Mouse (Mus musculus): Measurements from ENCODE around the gene Hoxd13. TPM values are rescaled to one million over a fixed set of nuclear protein-coding genes. Genes with fewer than 3 reads are reported as not detected.

Hoxd13 gene
- polyA plus RNA-seq, 1 experiment from 2014 or later: 0.08 TPM

DNA sequence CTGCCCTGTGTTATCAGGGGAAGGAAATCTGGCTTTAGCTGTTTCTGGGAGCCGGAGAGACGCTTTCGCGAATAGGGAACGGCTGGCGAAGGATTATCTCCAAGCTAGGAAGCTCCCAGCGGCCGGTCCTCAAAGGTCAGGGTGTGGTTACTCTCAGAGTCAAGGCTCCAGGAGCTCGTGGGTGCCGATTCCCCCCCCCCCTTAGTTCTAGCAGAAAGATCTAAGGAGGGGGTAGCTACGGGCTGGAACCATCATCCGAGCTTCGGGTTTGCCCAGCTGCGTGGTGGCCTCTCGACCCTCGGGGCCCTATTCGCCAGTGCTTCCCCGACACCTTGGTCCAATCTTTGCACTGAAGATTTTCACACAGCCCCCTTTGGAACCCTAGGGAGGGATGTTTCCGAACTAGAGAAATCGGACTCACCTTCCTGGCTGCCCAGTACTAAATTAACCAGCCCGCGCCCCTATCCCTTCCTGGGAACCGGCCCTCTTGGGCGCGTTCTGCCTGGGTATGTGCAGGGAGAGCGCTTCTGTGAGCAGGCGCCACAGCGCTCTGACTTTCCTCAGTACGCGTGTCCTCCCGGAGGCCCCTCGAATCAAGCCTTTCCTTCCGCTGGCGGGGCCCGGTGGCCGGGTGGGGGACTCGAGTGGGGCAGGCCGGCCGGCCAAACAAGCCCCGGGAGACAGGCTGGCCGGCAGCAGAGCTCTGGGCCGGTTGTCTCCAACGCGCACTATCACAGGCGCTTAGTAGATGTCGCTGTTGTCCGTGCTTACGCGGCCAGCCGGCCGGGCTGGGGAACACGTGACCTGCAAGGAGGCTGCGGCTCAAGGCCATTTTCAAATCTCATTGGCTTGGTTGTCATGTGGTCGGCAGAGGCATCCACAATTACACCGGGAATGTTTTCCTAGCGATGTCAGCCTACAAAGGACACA, 23.2 kb downstream of the Hoxd13 start, which contains the start of gene Hoxd10:
Hoxd10 (plus strand) TSS at position 903 of the 930 bp plus-strand sequence.
- Histone ChIP-seq H3K9ac (no peak within 1 kb of the TSS), H3K4me2 (replicated peaks) (no peak within 1 kb of the TSS), H3K27ac (no peak within 1 kb of the TSS), H3K9me3 (ENCODE audit: control insufficient read depth, low read length) (peaks cover 3% of the 10 kb centered on the region; the same call in 1 of the 2 replicates), H3K4me1 (replicated peaks; ENCODE audit: control insufficient read depth, insufficient read depth, low read length) (0 out of 2 replicates have a peak, but pooled peaks cover 5% of the 10 kb centered on the region), H3K4me3 (replicated peaks; ENCODE audit: low read length) (no peak within 1 kb of the TSS), H3K36me3 (replicated peaks; ENCODE audit: control insufficient read depth, insufficient read depth) (no peaks in the 10 kb centered on the region), H3K27me3 (ENCODE audit: control insufficient read depth, insufficient read depth, low read length) (peaks cover 99% of the 10 kb centered on the region)
- DNase-seq (ENCODE audit: low spot score) (no peak), ATAC-seq (ENCODE audit: low FRiP score) (no peak)
- WGBS: 1% methylated on average over 56 of the region's 56 CpGs

DNA sequence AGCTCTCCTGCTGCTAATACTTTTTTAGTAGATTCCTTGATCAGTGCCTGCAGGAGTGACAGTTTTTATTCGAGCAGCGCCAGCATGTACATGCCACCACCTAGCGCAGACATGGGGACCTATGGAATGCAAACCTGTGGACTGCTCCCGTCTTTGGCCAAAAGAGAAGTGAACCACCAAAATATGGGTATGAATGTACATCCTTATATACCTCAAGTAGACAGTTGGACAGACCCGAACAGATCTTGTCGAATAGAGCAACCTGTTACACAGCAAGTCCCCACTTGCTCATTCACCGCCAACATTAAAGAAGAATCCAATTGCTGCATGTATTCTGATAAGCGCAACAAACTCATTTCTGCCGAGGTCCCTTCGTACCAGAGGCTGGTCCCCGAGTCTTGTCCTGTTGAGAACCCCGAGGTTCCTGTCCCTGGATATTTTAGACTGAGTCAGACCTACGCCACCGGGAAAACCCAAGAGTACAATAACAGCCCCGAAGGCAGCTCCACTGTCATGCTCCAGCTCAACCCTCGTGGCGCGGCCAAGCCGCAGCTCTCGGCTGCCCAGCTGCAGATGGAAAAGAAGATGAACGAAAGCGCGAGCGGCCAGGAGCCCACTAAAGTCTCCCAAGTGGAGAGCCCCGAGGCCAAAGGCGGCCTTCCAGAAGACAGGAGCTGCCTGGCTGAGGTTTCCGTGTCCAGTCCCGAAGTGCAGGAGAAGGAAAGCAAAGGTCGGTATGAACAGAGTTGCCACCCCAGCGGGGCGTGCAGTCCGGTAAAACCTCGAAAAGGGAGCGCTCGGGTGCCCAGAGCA, 24.1 kb downstream of the Hoxd13 start:
- Histone ChIP-seq H3K4me1 (replicated peaks; ENCODE audit: control insufficient read depth, insufficient read depth, low read length) (0 out of 2 replicates have a peak, but pooled peaks cover 5% of the 10 kb centered on the region), H3K4me2 (replicated peaks) (no peak overlapping the region), H3K27me3 (ENCODE audit: control insufficient read depth, insufficient read depth, low read length) (peaks cover 99% of the 10 kb centered on the region), H3K4me3 (replicated peaks; ENCODE audit: low read length) (no peak overlapping the region), H3K9me3 (ENCODE audit: control insufficient read depth, low read length) (peaks cover 3% of the 10 kb centered on the region; the same call in 1 of the 2 replicates), H3K9ac (no peak overlapping the region), H3K36me3 (replicated peaks; ENCODE audit: control insufficient read depth, insufficient read depth) (no peaks in the 10 kb centered on the region), H3K27ac (no peak overlapping the region)
- 4% methylated on average over 35 of the region's 35 CpGs for WGBS
- ATAC-seq (ENCODE audit: low FRiP score): no peak
- DNase-seq (ENCODE audit: low spot score): no peak

DNA sequence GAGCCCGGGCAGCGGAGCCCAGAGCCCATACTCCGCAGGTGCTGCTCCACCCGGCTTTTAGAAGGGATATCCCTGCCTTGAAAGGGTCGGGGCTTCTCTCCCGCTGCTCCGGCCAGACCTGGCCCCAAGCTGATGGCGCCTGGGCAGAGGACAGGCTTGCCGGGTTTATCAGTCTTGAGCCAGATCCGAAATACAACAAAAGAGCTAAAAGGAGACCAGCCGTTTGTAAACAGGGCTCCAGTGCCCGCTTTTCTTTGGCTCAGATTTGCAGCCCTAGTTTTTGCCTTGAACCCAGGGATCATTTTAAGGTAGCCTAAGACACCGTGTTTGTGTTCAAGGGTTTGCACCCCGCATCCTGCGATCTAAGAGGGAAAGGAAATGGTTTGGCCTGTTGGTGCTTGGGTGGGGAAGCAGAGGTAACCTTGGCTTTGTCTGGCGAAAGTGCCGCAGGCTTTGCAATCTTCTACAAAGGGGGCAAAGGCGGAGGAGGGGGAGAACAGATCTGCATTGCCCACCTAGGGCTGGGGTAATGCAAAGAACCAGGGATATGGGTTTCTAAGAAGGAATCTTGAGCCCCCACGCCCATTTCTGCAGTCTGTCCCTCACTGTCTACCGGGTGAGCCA, 24.8 kb downstream of the Hoxd13 start:
- WGBS: 2% methylated on average over 20 of the region's 20 CpGs
- H3K9ac ChIP-seq: no peak overlapping the region
- H3K27me3 ChIP-seq (ENCODE audit: control insufficient read depth, insufficient read depth, low read length): peaks cover 99% of the 10 kb centered on the region
- H3K27ac ChIP-seq: no peak overlapping the region
- H3K36me3 ChIP-seq (replicated peaks; ENCODE audit: control insufficient read depth, insufficient read depth): no peaks in the 10 kb centered on the region
- no peak for ATAC-seq (ENCODE audit: low FRiP score)
- H3K4me1 ChIP-seq (replicated peaks; ENCODE audit: control insufficient read depth, insufficient read depth, low read length): 0 out of 2 replicates have a peak, but pooled peaks cover 8% of the 10 kb centered on the region
- DNase-seq (ENCODE audit: low spot score): no peak
- no peak overlapping the region for H3K4me3 ChIP-seq (replicated peaks; ENCODE audit: low read length)
- H3K4me2 ChIP-seq (replicated peaks): no peak overlapping the region
- H3K9me3 ChIP-seq (ENCODE audit: control insufficient read depth, low read length): peaks cover 3% of the 10 kb centered on the region; the same call in 1 of the 2 replicates

DNA sequence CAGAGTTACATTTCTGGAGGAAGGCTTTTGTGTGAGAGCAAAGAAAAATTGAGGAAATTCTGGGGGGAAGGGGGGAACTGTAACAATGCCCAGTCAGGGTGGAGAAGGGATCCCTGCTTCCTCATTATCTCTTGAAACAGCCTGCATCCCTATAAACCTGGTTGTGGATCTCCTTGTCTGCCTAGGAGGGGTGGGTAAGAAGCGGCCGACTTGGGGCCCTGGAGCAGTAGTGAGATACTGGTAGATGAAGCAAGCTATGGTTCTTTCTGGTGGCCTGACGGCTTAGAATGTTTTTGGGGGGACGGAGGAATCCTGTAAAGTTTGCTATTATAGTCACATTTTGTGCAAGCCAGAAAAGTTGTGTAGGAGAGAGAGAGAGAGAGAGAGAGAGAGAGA, 25.3 kb downstream of the Hoxd13 start:
- 0 out of 2 replicates have a peak, but pooled peaks cover 10% of the 10 kb centered on the region for H3K4me1 ChIP-seq (replicated peaks; ENCODE audit: control insufficient read depth, insufficient read depth, low read length)

DNA sequence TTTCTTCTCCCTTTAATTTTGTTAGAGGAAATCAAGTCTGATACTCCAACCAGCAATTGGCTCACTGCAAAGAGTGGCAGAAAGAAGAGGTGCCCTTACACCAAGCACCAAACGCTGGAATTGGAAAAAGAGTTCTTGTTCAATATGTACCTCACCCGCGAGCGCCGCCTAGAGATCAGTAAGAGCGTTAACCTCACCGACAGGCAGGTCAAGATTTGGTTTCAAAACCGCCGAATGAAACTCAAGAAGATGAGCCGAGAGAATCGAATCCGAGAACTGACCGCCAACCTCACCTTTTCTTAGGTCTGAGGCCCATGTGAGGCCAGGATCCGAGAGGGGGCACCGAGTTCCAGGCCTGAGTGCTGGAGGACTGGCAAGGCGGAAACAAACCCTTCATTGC, 26.0 kb downstream of the Hoxd13 start:
- H3K9ac ChIP-seq: no peak overlapping the region
- no peaks in the 10 kb centered on the region for H3K36me3 ChIP-seq (replicated peaks; ENCODE audit: control insufficient read depth, insufficient read depth)
- no peak for ATAC-seq (ENCODE audit: low FRiP score)
- 1% methylated on average over 16 of the region's 16 CpGs for WGBS
- H3K27me3 ChIP-seq (ENCODE audit: control insufficient read depth, insufficient read depth, low read length): peaks cover 95% of the 10 kb centered on the region
- H3K4me1 ChIP-seq (replicated peaks; ENCODE audit: control insufficient read depth, insufficient read depth, low read length): 0 out of 2 replicates have a peak, but pooled peaks cover 10% of the 10 kb centered on the region
- no peak for DNase-seq (ENCODE audit: low spot score)
- no peak overlapping the region for H3K4me2 ChIP-seq (replicated peaks)
- no peak overlapping the region for H3K4me3 ChIP-seq (replicated peaks; ENCODE audit: low read length)
- no peak overlapping the region for H3K27ac ChIP-seq
- peaks cover 3% of the 10 kb centered on the region; the same call in 1 of the 2 replicates for H3K9me3 ChIP-seq (ENCODE audit: control insufficient read depth, low read length)

More for the DNA sequence above, 25.3 kb downstream of the Hoxd13 start:
- ATAC-seq (ENCODE audit: low FRiP score): no peak
- Histone ChIP-seq H3K27ac (no peak overlapping the region), H3K36me3 (replicated peaks; ENCODE audit: control insufficient read depth, insufficient read depth) (no peaks in the 10 kb centered on the region), H3K9ac (no peak overlapping the region), H3K4me2 (replicated peaks) (no peak overlapping the region), H3K27me3 (ENCODE audit: control insufficient read depth, insufficient read depth, low read length) (peaks cover 99% of the 10 kb centered on the region), H3K9me3 (ENCODE audit: control insufficient read depth, low read length) (peaks cover 3% of the 10 kb centered on the region; the same call in 1 of the 2 replicates), H3K4me3 (replicated peaks; ENCODE audit: low read length) (no peak overlapping the region)
- 13% methylated on average over 4 of the region's 4 CpGs for WGBS
- DNase-seq (ENCODE audit: low spot score): no peak

DNA sequence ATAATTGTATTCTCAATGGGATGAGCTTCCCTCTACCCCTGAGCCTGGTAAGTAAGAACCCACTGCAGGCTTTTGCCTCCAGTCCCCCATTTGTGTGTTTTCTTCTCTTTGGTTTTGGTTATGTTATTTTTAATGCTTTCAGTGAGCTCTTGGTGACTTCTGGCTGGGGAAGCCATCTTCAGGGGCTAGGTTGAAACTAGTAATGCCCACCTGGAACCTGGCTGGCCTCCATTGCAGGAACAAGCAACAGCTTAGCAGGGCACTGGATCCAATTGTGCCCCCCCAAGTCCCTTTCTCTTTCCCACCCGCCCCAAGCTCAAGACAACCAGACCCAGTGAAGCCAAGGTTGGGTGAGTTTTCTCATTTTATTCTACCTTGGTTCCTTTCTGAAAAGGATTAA, 27.3 kb downstream of the Hoxd13 start:
- Histone ChIP-seq H3K4me1 (replicated peaks; ENCODE audit: control insufficient read depth, insufficient read depth, low read length) (0 out of 2 replicates have a peak, but pooled peaks cover 10% of the 10 kb centered on the region), H3K36me3 (replicated peaks; ENCODE audit: control insufficient read depth, insufficient read depth) (no peaks in the 10 kb centered on the region), H3K27ac (no peak overlapping the region), H3K4me3 (replicated peaks; ENCODE audit: low read length) (no peak overlapping the region), H3K9me3 (ENCODE audit: control insufficient read depth, low read length) (peaks cover 3% of the 10 kb centered on the region; the same call in 1 of the 2 replicates), H3K27me3 (ENCODE audit: control insufficient read depth, insufficient read depth, low read length) (peaks cover 92% of the 10 kb centered on the region), H3K4me2 (replicated peaks) (no peak overlapping the region), H3K9ac (no peak overlapping the region)
- DNase-seq (ENCODE audit: low spot score) (no peak), ATAC-seq (ENCODE audit: low FRiP score) (no peak)
- WGBS: 6% methylated on average over 1 of the region's 1 CpGs

DNA sequence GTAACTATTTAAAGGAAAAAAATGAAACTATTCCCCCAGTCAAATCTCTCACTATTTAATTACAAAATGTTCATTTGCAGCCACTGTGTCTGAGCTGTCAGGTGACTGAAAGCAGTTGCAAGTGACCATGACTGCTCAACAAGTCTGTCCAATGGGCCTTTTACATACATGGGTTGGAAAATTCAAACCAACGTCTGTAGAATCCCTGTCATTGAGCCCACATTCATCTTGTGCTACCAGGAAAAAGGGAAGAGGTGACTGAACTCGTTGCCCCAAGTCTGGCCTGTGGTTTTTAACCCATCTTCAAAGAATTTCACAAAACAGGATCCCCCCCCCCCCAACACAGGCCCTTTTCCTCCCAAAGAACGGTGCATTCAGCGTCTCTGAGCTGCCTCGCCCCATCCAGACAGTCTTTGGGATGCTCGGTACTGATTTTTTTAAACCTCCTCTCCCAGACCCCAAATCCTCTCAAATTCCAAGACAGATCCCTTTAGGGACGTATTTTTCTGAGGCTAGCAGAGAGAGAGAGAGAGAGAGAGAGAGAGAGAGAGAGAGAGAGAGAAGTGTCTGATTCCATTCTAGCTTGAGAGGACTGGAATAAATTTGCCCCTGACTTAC, 27.8 kb downstream of the Hoxd13 start:
- peaks cover 92% of the 10 kb centered on the region for H3K27me3 ChIP-seq (ENCODE audit: control insufficient read depth, insufficient read depth, low read length)
- under 1% methylated on average over 7 of the region's 7 CpGs for WGBS
- H3K9me3 ChIP-seq (ENCODE audit: control insufficient read depth, low read length): peaks cover 3% of the 10 kb centered on the region; the same call in 1 of the 2 replicates
- DNase-seq (ENCODE audit: low spot score): no peak
- no peak overlapping the region for H3K4me3 ChIP-seq (replicated peaks; ENCODE audit: low read length)
- ATAC-seq (ENCODE audit: low FRiP score): no peak
- no peak overlapping the region for H3K27ac ChIP-seq
- 0 out of 2 replicates have a peak, but pooled peaks cover 10% of the 10 kb centered on the region for H3K4me1 ChIP-seq (replicated peaks; ENCODE audit: control insufficient read depth, insufficient read depth, low read length)
- H3K4me2 ChIP-seq (replicated peaks): no peak overlapping the region
- no peak overlapping the region for H3K9ac ChIP-seq
- no peaks in the 10 kb centered on the region for H3K36me3 ChIP-seq (replicated peaks; ENCODE audit: control insufficient read depth, insufficient read depth)

DNA sequence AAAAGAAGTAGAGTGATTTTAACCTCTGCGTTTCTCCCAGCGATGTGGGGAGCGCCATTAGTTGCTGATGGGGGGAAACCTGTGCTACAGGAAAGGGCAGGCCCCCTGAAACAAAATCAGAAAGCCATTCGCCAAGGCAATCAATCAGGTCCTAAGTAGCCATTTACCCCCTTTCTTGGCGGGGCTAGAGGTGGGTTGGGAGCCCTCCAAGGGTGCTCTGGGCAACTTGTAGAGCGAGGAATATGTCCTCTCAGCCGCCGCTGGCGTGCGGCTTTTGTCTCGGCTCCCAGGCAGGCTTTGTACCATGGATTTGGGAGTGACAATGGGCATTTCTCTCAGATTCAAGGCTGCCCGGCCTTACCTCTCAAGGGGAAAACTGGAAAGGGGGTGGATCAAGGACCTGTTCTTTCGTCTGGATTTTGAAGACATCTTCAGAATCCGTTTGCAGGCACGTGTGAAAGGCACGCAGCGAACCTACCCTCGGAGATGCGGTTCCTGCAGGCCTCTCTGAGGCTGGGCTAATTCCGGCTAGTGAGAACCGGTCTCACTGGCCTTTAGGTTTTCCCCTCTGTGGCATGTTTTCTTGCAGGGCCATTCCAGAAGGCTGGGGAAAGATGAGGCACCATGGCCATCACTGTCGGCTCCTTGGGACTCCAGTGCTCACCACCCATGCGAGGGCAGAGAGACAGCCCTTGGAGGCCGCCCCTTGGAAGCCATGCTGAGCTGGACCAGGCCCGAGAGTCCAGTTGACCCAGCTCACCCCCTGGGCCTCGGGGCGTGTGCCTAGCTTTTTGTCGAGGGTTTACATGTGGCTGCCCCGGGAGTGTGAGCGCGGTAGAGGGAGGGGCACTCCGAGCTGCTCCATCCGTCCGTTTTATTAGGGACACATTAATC, 28.6 kb downstream of the Hoxd13 start:
- H3K27ac ChIP-seq: no peak overlapping the region
- no peak overlapping the region for H3K4me3 ChIP-seq (replicated peaks; ENCODE audit: low read length)
- 2% methylated on average over 34 of the region's 34 CpGs for WGBS
- H3K27me3 ChIP-seq (ENCODE audit: control insufficient read depth, insufficient read depth, low read length): peaks cover 92% of the 10 kb centered on the region
- H3K9ac ChIP-seq: no peak overlapping the region
- H3K4me2 ChIP-seq (replicated peaks): no peak overlapping the region
- H3K36me3 ChIP-seq (replicated peaks; ENCODE audit: control insufficient read depth, insufficient read depth): no peaks in the 10 kb centered on the region
- H3K4me1 ChIP-seq (replicated peaks; ENCODE audit: control insufficient read depth, insufficient read depth, low read length): 0 out of 2 replicates have a peak, but pooled peaks cover 7% of the 10 kb centered on the region
- no peaks in the 10 kb centered on the region for H3K9me3 ChIP-seq (ENCODE audit: control insufficient read depth, low read length)
- ATAC-seq (ENCODE audit: low FRiP score): no peak
- DNase-seq (ENCODE audit: low spot score): no peak
